Mouse (Mus musculus) cerebellum, adult (tissue): ENCODE results near the gene Dtx3l.
"Not testable (repeated sequence)": the region's sequence is repeated elsewhere in the genome, so short reads cannot be mapped to it uniquely, and the experiment has no call there.

Source experiments
- ATAC-seq: cut with Nextera tagmentation; 2 replicates; pipeline ENCODE4 v1.9.2; 2017; ENCODE audit warnings: mild to moderate bottlenecking, moderate library complexity, mixed read lengths; ENCODE audit not compliant: insufficient number of reproducible peaks, low FRiP score, low TSS enrichment

The Dtx3l gene

DNA sequence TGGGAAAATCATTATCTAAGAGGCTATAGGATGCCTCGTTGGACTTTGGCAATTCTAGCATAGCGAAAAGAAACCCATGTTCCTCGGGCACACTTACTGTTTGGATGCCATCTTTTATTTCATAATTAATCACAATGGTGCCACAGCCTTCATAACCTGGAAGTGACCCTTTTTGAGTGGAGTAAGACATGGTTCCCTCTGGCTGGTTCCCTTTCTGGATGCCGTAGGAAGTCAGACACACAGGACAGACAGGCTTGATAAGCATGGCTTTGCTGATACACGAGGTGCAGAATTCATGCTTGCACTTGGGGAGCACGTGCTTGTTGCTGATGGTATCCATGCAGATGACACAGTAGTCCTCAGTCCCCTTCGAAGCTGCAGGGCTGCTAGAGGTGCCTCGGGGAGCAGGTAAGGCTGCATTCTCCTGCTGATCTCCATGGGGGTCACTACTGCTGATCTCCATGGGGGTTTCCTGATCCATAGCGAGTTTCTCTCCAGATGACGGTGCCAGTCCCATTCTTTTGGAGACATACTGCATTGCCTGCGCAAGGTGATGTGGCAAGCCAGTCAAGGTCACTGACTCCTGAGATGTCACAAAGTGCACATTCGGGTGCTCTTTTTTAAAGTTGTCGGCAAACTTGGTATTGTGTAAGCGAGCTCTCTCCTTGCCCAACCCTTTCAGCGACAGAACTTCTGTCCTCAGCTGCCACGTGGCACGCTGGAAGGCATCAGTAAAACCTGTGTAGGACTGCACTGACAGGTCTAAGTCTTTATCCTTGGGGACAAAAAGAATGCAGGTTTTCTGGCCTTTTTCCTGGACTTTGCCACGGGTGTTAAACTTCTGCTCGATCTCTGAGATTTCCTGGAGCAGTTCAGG is 6.5 kb downstream of the Dtx3l start:
- no peak for ATAC-seq

DNA sequence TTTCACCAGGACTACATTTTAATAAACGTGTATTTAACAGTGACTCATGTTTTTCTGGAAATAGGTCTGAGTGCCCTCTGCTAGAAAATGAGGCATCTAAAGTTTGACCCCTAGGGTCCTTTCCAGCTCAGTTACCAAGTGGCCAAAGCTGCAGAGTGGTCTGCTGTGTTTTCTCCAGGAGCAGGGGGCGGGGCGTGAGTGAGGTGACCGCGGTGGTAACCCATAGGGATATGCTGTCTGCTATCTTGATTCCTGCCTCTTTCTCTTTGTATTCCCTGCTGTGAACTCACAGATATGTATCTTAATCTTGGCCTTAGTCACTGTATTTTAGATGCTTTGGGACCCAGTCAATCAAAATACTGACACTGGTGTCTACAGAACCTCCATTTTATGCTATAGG is 14.6 kb downstream of the Dtx3l start:
- ATAC-seq: no peak

DNA sequence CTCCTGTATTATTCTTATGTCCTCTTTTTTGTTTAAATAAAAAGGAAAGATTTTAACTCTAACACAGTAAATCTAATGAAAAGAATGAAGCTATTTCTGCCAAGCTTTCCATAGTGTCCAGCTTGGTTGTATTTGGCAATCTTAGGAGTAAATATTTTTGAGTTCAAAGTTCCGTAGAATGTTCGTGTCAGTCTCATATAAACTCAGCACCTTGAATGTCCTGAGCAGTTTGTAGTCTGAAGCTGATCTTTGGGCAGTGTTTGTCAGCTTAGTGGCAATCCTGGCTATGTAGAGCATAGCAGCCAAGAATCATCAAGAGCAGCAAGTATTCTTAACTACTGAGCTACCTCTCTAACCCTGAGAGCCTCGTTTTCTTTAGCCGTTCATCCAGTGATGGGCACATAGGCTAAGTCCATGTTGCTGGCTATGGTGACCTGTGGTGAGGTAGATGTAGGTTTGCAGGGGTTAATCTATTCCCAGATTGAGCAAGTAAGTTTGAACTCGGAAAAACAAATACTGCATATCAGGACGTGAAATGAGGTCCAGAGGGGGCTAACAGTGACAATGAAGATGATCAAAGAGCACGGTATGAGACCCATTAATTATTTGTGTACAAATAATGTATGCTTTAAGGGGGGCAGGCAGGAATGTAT is 15.3 kb downstream of the Dtx3l start:
- no peak for ATAC-seq

DNA sequence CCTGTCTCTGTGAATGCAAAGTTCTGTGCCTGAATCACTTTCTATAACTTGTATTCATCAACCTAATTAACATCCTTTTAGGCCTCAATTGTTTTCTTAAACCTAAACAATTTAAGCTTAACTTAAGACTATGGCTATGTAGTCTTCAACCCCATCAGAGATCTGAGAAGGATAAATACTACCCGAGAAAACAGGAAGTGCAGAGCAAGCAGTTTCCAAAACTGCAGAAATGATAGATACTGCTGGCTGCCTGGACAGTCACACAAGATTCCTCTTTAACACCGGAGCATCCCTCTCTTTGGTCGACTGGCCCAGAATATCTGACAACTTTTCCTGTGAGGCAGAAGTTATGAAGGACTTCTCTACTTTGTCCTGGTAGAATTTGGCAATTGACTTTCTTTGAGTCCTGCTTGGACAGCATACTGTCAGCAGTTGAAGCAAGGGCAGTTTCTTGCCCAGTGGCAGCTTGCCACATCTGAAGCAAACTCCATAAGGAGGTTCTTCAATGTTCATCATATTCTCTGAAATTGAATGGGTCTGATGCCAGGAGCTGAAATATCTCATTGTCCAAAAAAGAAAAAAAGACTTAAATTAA is 16.6 kb downstream of the Dtx3l start:
- no peak for ATAC-seq

DNA sequence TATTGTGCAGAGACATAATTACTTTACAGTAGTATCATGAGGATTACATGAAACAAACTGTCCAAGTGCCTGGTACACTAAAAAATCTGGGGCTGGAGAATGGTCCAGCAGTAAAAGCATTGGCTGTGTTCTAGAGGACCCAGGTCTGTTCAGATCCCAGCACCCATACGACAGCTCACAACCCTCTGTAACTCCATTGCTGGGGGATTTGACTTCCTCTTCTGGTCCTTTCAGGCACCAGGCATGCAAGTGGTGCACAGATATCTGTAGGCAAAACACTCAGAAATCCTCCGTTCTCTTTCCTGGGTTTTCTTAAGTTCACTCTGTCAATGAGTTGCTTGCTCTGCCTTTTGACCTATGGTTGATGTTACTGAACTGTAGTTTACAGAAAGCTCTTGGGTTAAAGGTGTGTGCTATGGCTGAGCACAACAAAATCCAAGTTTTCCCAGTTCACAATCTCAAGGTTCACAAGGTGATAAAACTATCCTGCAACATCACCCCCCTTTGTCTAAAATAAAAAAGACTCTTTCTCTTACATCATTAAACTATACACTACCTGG is 17.2 kb downstream of the Dtx3l start:
- no peak for ATAC-seq

DNA sequence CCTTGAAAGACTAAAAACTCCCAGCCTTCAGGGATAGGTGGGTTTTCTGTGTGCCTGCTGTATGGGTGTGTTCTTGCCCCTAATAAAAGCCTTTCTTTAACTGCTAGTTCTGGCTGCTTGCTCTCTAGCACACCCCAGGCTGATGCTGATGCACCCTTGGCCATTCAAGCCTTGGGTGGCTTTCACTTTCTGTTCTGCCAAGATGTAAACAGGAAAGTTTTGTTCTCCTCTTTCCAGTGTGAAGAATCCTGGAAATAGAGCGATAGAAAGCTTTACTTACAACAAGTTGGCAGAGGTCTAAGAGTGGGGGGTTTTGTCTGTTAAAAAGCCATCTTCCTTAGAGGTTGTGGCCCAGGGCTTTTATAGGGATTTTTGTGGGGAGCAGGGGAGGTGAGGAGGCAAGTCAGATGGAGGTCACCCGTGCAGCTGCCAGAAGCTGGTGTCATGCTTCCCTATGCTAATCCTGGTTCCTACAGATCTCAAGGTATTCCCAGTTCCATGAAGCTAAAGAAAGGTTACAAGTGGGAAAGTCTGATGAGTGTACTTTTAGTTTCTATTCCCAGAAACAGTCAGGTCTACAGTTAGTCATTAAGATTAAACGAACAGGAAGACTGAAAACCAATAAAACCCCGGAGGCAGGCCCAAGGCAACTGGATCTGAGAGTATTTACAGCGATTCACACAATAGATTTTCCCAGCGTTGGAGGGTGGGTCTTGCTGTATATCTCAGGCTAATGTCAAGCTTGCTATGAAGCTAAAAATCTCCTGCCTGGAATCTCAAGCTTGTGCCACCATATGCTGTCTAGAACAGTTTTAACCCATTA is 20.0 kb downstream of the Dtx3l start:
- no peak for ATAC-seq

DNA sequence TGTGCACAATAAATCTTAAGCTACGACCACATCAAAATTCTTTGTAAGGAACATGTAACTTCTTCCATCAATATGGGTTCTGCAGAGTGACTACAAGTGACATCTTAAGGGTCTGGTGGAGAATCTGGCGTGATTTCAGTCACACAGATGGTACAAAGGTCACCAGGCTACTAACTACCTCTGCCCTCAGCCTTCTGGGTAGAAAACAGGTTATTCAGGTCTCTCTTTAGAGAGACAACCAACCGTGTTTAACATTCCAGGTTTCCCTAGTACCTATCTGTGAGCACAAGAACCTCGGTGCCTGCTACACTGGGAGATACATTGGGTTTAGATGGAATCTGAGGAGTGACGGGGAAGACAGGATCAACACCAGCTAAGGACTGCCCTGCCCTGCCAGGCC is 24.6 kb downstream of the Dtx3l start:
- no peak for ATAC-seq

DNA sequence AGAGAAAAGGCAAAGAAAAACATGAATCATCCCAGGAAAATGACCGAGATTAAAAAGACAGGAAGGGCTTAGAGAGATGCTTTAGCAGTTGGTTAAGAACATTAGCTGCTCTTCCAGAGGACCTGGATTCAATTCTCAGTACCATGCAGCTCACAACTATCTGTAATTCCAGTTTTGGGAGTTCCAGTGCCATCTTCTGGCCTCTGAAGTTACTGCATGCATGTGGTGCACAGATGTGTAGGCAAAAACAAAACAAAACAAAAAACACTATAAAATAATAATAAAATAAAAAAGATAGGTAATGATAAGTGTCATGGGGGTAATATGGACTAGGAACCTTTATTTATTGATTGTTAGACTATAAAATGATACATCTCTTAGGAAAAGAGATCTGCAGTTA is 25.4 kb downstream of the Dtx3l start:
- no peak for ATAC-seq

DNA sequence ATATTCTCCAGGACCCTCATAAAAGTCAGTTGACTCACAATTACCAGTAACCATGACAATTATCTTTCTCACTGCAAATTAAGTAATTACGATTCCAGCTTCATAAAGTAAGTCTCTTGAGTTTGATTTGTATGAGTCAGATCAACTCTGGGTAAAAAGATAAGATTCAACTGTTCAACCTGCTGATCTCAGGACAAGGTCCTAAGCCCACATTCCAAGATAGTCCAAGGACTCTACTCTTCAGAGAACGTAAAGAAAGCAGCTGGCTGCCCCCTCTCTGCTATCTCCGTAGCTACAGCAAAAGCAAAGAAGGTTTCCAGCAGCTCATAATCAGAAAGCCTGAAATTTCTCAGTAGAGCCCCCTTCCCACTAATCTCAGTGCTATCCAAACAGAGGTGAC is 27.5 kb downstream of the Dtx3l start:
- ATAC-seq: no peak

DNA sequence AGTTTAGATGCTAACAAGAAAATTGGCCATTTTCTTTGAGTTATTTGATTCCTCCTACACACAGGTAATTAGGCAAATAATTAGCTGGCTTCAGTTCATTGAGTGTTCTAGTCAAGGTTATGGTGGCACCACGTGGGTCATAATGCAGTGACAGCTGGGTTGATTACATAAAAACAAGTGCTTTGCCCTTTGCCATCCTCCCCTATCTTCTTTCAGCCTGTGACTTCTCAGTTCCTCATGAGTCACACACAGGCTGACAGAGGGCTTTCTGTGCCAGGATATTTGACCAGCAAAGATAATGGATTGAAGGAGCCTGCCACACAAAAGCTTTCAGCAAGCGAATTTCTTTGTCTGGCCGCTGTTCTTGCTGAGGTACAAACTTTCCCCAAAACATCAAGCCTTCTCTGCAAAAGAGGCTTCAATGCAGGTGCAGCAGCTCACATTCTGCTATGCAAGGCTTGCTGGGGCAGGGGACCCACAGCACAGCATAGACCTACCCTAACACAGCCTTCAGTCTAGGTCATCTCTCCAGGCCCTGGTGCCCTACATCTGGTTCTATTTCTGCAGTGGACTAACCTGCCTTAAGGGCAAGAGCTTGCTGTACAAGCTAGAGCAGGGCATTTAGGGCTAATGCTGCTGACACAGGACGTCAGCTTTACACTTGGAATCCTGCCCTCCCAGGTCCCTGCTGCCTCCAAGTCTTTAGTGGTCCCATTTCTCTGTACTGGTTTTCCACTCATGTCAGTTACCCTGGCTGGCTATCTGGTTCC is 31.3 kb downstream of the Dtx3l start:
- ATAC-seq: no peak

DNA sequence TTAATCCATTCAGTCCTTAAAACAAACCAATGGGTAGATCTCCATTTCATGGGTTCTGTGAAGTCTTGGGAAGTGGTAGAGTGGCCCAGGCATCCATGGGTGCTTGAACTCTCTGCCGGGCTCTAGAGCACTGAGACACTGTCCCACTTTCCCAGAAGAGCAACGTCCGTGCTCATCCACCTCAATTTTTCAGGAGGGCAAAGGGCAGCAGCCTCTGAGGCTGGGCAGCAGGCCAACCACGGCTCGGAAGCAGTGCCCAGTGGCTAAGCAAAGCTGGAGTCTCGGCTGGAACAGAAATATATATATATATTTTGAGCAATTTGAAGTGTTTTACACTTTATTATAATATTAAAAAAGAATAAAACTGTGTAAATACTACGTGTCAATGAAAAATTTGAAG is 32.1 kb downstream of the Dtx3l start:
- ATAC-seq: no peak

DNA sequence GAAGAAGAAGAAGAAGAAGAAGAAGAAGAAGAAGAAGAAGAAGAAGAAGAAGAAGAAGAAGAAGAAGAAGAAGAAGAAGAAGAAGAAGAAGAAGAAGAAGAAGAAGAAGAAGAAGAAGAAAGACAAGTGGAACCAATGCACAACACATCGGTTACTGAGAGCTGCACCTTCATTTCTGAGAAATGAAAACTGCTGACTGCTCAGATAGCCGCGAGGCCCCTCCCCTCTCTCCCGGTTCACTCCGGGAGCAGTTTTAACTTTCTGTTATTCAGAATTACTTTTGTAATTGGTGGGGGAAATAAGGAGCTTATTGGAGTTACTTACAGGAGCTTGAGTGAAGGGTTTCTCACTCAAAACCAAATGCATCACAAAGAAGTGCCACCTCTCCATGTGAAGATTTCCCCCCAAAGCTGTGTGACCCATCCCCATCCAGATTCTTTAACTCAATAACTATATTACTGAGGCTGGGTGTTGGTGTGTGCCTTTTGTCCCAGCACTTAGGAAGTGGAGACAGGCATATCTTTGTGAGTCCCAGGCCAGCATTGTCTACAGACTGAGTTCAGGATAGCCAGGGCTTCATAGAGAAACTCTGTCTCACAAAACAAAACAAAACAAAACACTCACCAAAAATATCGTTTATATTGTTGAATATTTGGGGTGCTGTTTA is 33.0 kb downstream of the Dtx3l start:
- no peak for ATAC-seq

DNA sequence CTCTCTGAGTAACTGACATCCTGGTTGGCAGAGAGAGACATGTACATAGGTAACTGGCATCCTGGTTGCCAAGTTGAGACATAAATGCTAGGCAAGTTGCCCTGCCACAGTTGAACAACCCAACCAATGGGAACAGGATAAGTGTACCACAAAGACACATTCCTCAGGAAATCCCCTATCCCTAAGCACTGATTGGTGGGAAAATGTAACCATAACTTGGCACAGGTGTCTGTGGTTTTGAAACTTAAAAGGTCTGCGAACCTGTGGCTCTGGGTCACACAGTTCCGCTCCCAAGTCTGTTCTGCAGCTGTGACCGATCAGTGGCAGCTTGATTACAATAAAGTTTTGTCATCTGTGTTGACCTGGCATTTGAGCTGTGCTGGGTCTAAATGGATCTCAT is 33.6 kb downstream of the Dtx3l start:
- ATAC-seq: no peak

DNA sequence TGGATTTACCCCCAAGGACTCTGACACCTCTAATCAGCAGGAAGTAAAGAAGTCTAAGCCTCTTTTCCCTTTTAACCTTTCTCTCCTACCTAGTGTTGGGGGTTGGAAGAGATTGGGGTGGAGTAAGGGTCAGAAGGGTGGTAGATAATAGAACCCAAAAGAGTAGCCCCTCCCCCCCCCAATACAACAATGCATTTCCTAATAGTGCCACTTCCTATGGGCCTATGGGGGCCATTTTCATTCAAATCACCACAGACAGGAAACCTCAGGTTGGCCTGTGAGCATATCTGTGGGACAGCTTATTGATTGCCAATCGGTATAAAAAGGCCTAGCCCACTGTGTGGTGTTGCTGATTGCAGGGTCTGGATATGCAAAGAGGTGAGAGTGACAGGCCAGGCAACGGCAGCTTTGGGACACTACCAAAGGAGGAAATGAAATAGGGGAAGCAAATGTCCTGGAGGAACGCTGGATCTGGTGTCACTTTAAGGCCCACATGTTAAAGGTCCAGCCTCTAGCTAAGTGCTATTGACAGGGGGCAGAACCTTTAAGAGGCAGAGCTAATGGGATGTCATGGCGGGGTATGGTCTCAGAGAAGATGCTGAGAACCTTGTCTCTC is 34.7 kb downstream of the Dtx3l start:
- no peak for ATAC-seq

DNA sequence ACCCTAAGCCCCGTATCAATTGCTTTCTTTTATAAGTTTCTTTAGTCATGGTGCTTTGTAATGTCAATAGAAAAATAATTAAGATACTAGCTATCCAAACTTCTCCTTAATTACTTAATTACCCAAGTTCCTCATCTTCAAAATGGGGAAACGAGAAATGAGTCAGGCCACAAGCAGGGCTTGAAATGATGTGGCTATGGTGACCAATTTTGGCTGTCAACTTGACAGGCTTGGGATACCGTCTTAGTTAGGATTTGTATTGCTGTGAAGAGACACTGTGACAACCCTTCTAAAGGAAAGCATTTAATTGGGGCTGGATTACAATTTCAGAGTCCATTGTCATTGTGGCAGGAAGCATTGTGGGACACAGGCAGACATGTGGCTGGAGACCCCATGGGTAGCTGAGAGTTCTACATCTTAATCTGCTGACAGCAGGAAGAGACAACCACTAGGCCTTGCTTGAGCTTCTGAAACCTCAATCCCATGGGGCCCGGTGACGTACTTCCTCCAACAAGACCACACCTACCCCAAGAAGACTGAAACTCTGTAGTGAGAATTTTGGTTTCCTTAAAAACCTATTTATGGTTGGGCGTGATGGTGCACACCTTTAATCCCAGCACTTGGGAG is 35.8 kb downstream of the Dtx3l start:
- no peak for ATAC-seq

DNA sequence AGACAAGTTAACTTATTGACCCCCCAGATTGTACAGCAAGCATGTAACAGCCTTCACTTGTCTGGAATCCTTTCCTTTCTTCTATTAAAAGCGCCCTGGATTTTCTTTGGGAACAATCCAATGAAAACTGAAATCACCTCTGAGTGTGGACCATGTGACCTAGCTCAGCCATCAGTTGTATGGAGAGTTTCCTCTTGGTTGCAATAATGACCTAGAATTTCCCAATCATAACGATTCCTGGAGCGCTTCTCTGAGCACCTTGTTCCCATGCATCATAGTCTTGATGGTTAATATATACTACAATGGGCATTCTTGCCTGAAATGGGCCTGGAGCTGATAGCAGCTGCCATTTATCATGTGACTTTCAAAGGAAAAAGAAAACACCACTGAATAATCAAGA is 38.4 kb downstream of the Dtx3l start:
- ATAC-seq: no peak

DNA sequence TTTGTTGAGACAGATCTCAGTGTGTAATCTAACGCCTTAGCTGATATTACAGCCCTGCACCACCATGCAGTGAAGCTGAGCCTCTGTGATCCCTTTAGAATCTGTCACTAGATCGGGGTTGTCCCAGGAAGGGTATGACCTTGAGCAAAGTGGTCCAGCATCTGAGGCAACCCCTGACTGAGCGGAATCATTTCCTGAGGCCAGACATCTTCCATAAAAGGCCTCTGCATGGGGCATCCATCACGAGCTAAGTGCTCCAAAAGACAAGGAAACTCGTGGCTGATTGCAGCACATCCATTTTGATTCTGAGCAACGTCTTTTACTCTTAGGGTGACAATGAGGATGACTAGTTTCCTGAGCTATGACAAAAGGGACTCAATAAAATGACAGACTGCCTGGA is 44.0 kb downstream of the Dtx3l start:
- no peak for ATAC-seq

DNA sequence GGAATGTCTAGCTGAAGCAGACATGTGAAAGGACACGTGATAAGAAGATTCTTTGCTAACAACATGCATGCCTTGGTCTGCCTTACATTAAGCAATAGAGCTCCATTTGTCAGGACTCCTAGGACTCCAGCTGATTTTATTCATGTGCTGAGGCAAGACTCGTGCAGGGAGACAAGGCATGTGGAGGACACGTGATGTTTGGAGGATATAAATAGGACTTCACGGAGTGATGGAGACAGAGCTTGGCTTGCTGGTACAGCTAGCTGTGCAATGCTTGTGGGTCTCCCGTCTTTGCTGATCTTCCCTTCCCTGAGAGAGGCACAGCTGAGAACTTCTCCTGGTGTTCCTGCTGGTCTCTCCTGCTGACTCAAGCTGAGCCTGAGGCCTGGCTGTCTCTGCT is 47.3 kb downstream of the Dtx3l start:
- ATAC-seq: not testable (repeated sequence)
